Mouse (Mus musculus): ENCODE measurements around the gene Lgalsl. TPM values are rescaled to one million over a fixed set of nuclear protein-coding genes. Genes with fewer than 3 reads are reported as not detected.
A peak's percentile ranks its signal among the peaks of the same experiment; 100 is the strongest.

Lgalsl gene
- polyA plus RNA-seq, 1 experiment from 2014 or later = 39.1 TPM

GRCm38 (mm10) chr11:20849403-20849802 is 18.5 kb upstream of the Lgalsl start:
- ATAC-seq (replicated peaks; ENCODE audit: insufficient number of reproducible peaks, low FRiP score, low TSS enrichment) = no peak
- 81% methylated on average over 5 of the region's 5 CpGs for WGBS (ENCODE audit: insufficient replicate concordance)

GRCm38 (mm10) chr11:20837366-20837765 is 6.5 kb upstream of the Lgalsl start:
- no peak overlapping the region for H3K4me2 ChIP-seq
- no peak overlapping the region for H3K27ac ChIP-seq (ENCODE audit: low read depth, low read length)
- no peaks in the 10 kb centered on the region for H3K36me3 ChIP-seq (ENCODE audit: control insufficient read depth, insufficient read depth, low read length)
- 72% methylated on average over 5 of the region's 5 CpGs for WGBS (ENCODE audit: insufficient replicate concordance)
- no peaks in the 10 kb centered on the region for H3K9me3 ChIP-seq (replicated peaks; ENCODE audit: control insufficient read depth, low read length)
- no peaks in the 10 kb centered on the region; the same call in 1 of the 2 replicates for H3K27me3 ChIP-seq (ENCODE audit: control insufficient read depth, insufficient read depth, low read length)
- ATAC-seq (replicated peaks; ENCODE audit: insufficient number of reproducible peaks, low FRiP score, low TSS enrichment) = no peak
- no peak overlapping the region for H3K9ac ChIP-seq (ENCODE audit: low read depth, low read length)
- no peak overlapping the region for H3K4me3 ChIP-seq (ENCODE audit: low read depth, low read length)
- H3K4me1 ChIP-seq (ENCODE audit: control insufficient read depth, insufficient read depth, low read length) = no peaks in the 10 kb centered on the region

More at GRCm38 (mm10) chr11:20849403-20849802, 18.5 kb upstream of the Lgalsl start:
- H3K4me2 ChIP-seq = no peak overlapping the region
- no peak overlapping the region for H3K9ac ChIP-seq (ENCODE audit: low read depth, low read length)
- no peak overlapping the region for H3K4me3 ChIP-seq (ENCODE audit: low read depth, low read length)
- no peaks in the 10 kb centered on the region for H3K9me3 ChIP-seq (replicated peaks; ENCODE audit: control insufficient read depth, low read length)
- H3K27me3 ChIP-seq (ENCODE audit: control insufficient read depth, insufficient read depth, low read length) = no peaks in the 10 kb centered on the region
- H3K27ac ChIP-seq (ENCODE audit: low read depth, low read length) = no peak overlapping the region
- H3K4me1 ChIP-seq (ENCODE audit: control insufficient read depth, insufficient read depth, low read length) = no peaks in the 10 kb centered on the region
- H3K36me3 ChIP-seq (ENCODE audit: control insufficient read depth, insufficient read depth, low read length) = no peaks in the 10 kb centered on the region

- Histone ChIP-seq H3K4me3 (ENCODE audit: low read depth, low read length) (peak overlapping the region; percentile 86), H3K27ac (ENCODE audit: low read depth, low read length) (no peak overlapping the region), H3K9ac (ENCODE audit: low read depth, low read length) (peak overlapping the region; percentile 93), H3K4me2 (peak overlapping the region; percentile 84), H3K9me3 (replicated peaks; ENCODE audit: control insufficient read depth, low read length) (no peaks in the 10 kb centered on the region), H3K36me3 (ENCODE audit: control insufficient read depth, insufficient read depth, low read length) (peaks cover 6% of the 10 kb centered on the region), H3K4me1 (ENCODE audit: control insufficient read depth, insufficient read depth, low read length) (peaks cover 5% of the 10 kb centered on the region; the same call in 1 of the 2 replicates), H3K27me3 (ENCODE audit: control insufficient read depth, insufficient read depth, low read length) (no peaks in the 10 kb centered on the region; the same call in 1 of the 2 replicates)
- ATAC-seq (replicated peaks; ENCODE audit: insufficient number of reproducible peaks, low FRiP score, low TSS enrichment) = no peak
- 24% methylated on average over 11 of the region's 11 CpGs for WGBS (ENCODE audit: insufficient replicate concordance)
These were observed 813 bp upstream of the Lgalsl start for GRCm38 (mm10) chr11:20831600-20832137.

DNA sequence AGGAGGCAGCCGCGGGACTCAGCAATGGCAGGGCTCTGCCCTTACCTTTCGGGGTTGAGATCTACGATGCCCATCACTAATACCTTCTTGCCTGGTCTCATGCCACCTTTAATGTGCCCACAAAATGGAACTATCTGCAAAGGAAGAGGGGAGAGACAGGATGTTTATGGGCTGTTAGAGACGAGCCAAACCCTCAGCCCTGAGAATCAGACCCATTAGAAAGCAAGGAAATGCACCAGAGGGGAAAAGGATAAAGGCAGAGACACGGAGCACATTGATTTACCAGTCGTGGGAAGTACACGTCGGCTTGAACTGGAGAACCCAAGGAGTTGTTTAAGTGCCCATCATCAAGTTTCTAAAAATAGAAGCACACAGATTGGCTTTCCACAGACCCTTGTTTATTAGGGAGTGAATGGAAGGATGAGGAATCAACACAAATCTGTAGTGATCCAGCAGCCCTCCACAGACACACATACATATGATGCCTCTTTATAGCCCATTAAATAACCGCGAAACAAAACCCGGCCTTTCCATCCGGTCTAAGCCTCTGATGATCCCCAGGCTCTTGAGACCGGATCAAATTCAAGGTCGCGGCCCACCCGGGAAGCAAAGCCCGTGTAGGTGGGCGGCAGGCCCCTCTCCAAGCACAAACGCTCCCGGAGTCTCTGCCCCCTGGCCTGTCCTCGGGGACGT is 717 bp downstream of the Lgalsl start:
- 14% methylated on average over 23 of the region's 23 CpGs for WGBS (ENCODE audit: insufficient replicate concordance)
- peak overlapping the region; percentile 93 for H3K9ac ChIP-seq (ENCODE audit: low read depth, low read length)
- peak overlapping the region; percentile 84 for H3K4me2 ChIP-seq
- H3K9me3 ChIP-seq (replicated peaks; ENCODE audit: control insufficient read depth, low read length) = no peaks in the 10 kb centered on the region
- H3K4me1 ChIP-seq (ENCODE audit: control insufficient read depth, insufficient read depth, low read length) = peaks cover 5% of the 10 kb centered on the region; the same call in 1 of the 2 replicates
- H3K27ac ChIP-seq (ENCODE audit: low read depth, low read length) = peak overlapping the region; percentile 87
- peak; percentile 32; the same call in 1 of the 2 replicates for ATAC-seq (replicated peaks; ENCODE audit: insufficient number of reproducible peaks, low FRiP score, low TSS enrichment)
- H3K4me3 ChIP-seq (ENCODE audit: low read depth, low read length) = peak overlapping the region; percentile 86
- peaks cover 6% of the 10 kb centered on the region for H3K36me3 ChIP-seq (ENCODE audit: control insufficient read depth, insufficient read depth, low read length)
- H3K27me3 ChIP-seq (ENCODE audit: control insufficient read depth, insufficient read depth, low read length) = no peaks in the 10 kb centered on the region; the same call in 1 of the 2 replicates

GRCm38 (mm10) chr11:20829056-20829686 is 1.7 kb downstream of the Lgalsl start:
- H3K4me2 ChIP-seq = no peak overlapping the region; the same call in 1 of the 2 replicates
- WGBS (ENCODE audit: insufficient replicate concordance) = 68% methylated on average over 9 of the region's 9 CpGs

DNA sequence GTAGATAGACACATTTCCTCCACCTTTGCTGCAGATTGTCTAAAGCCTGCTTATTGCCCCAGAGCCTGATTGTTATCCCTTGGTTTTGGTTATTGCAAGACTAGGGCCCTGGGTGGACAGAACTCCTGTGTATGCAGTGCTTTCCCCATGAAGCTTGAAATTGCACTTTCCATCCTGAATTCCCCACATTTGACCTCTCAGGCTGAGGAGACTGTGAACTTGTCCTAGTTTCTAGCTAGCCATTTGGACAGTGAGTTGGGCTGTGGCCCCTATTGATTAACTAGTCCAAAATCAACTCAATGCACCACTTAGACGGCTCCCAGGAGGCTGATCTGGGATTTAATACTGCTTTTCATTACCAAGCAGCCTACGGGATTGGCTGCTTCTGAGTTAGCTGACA is 6.9 kb downstream of the Lgalsl start:
- no peaks in the 10 kb centered on the region for H3K9me3 ChIP-seq (replicated peaks; ENCODE audit: control insufficient read depth, low read length)
- H3K9ac ChIP-seq (ENCODE audit: low read depth, low read length) = no peak overlapping the region
- H3K27ac ChIP-seq (ENCODE audit: low read depth, low read length) = no peak overlapping the region
- no peak overlapping the region for H3K4me3 ChIP-seq (ENCODE audit: low read depth, low read length)
- no peak overlapping the region for H3K4me2 ChIP-seq
- 76% methylated on average over 2 of the region's 2 CpGs for WGBS (ENCODE audit: insufficient replicate concordance)
- ATAC-seq (replicated peaks; ENCODE audit: insufficient number of reproducible peaks, low FRiP score, low TSS enrichment) = no peak
- H3K36me3 ChIP-seq (ENCODE audit: control insufficient read depth, insufficient read depth, low read length) = peaks cover 6% of the 10 kb centered on the region
- no peaks in the 10 kb centered on the region for H3K4me1 ChIP-seq (ENCODE audit: control insufficient read depth, insufficient read depth, low read length)
- no peaks in the 10 kb centered on the region for H3K27me3 ChIP-seq (ENCODE audit: control insufficient read depth, insufficient read depth, low read length)

More at GRCm38 (mm10) chr11:20829056-20829686, 1.7 kb downstream of the Lgalsl start:
- no peak overlapping the region for H3K4me3 ChIP-seq (ENCODE audit: low read depth, low read length)
- no peaks in the 10 kb centered on the region for H3K9me3 ChIP-seq (replicated peaks; ENCODE audit: control insufficient read depth, low read length)
- H3K27ac ChIP-seq (ENCODE audit: low read depth, low read length) = no peak overlapping the region
- H3K27me3 ChIP-seq (ENCODE audit: control insufficient read depth, insufficient read depth, low read length) = no peaks in the 10 kb centered on the region
- no peak overlapping the region for H3K9ac ChIP-seq (ENCODE audit: low read depth, low read length)
- H3K36me3 ChIP-seq (ENCODE audit: control insufficient read depth, insufficient read depth, low read length) = peaks cover 6% of the 10 kb centered on the region
- ATAC-seq (replicated peaks; ENCODE audit: insufficient number of reproducible peaks, low FRiP score, low TSS enrichment) = no peak
- peaks cover 5% of the 10 kb centered on the region; the same call in 1 of the 2 replicates for H3K4me1 ChIP-seq (ENCODE audit: control insufficient read depth, insufficient read depth, low read length)

DNA sequence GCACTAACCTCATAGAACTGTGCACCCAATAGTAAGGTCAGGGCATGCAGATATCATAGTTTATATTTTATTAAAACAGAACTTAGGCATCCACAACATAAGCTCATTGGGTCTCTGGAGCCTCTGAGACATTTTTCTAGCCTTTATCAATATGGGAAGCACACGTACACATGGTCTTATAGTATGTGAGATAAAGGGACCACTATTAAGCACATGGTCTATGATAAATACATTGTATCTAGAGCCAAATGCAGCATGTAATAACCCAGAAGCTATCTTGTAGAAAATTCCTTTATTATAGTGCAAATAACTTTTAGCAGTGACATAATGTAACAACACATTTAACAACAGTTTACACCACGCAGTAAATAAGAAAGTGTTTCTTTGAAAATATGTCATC is 7.6 kb downstream of the Lgalsl start:
- no peaks in the 10 kb centered on the region for H3K9me3 ChIP-seq (replicated peaks; ENCODE audit: control insufficient read depth, low read length)
- no peak overlapping the region for H3K4me2 ChIP-seq
- H3K4me1 ChIP-seq (ENCODE audit: control insufficient read depth, insufficient read depth, low read length) = no peaks in the 10 kb centered on the region
- H3K27me3 ChIP-seq (ENCODE audit: control insufficient read depth, insufficient read depth, low read length) = no peaks in the 10 kb centered on the region
- 75% methylated on average over 2 of the region's 2 CpGs for WGBS (ENCODE audit: insufficient replicate concordance)
- peaks cover 6% of the 10 kb centered on the region for H3K36me3 ChIP-seq (ENCODE audit: control insufficient read depth, insufficient read depth, low read length)
- no peak overlapping the region for H3K27ac ChIP-seq (ENCODE audit: low read depth, low read length)
- no peak overlapping the region for H3K4me3 ChIP-seq (ENCODE audit: low read depth, low read length)
- ATAC-seq (replicated peaks; ENCODE audit: insufficient number of reproducible peaks, low FRiP score, low TSS enrichment) = no peak
- no peak overlapping the region for H3K9ac ChIP-seq (ENCODE audit: low read depth, low read length)

DNA sequence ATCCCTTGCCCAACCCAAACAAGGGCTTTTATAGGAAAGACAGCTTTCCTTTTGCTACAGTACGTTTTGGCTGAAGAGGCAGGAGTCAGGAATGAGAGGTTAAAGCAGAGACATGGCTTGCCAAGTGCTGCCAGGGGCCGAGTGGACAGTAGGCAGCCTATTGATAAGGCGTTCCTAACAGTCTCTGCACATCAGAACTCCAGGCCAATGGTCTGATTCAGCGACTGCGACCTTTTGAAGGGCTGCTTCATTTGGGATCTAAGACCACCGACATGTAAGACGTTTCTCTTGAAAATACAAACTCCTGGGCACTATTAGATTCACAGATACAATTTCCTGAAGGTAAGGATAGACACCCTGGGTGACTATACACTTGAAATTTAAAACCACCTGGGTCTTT is 9.5 kb downstream of the Lgalsl start:
- Histone ChIP-seq H3K4me2 (no peak overlapping the region), H3K4me1 (ENCODE audit: control insufficient read depth, insufficient read depth, low read length) (no peaks in the 10 kb centered on the region), H3K4me3 (ENCODE audit: low read depth, low read length) (no peak overlapping the region), H3K9ac (ENCODE audit: low read depth, low read length) (no peak overlapping the region), H3K36me3 (ENCODE audit: control insufficient read depth, insufficient read depth, low read length) (no peaks in the 10 kb centered on the region), H3K27ac (ENCODE audit: low read depth, low read length) (no peak overlapping the region), H3K9me3 (replicated peaks; ENCODE audit: control insufficient read depth, low read length) (no peaks in the 10 kb centered on the region), H3K27me3 (ENCODE audit: control insufficient read depth, insufficient read depth, low read length) (no peaks in the 10 kb centered on the region)
- ATAC-seq (replicated peaks; ENCODE audit: insufficient number of reproducible peaks, low FRiP score, low TSS enrichment) = no peak
- WGBS (ENCODE audit: insufficient replicate concordance) = 54% methylated on average over 7 of the region's 7 CpGs

All from heart, embryonic 11.5 days (tissue).